Mouse (Mus musculus) thymus, postnatal 10 days (tissue): Measurements from ENCODE around the gene Irs1.

Experiments used
- DNase-seq, 2 experiments: peaks; one replicate each; pipeline ENCODE4 v3.0.0; 2021; ENCODE audit warnings: low spot score in 2 of 2

Gene Irs1

GRCm38 (mm10) chr1:82291151-82291797 is at the start of gene Irs1:
Gene Irs1 (minus strand): TSS chr1:82291416.
- no peak for DNase-seq

- DNase-seq = no peak
These were observed 43.3 kb upstream of the Irs1 start for GRCm38 (mm10) chr1:82334506-82334905.

- DNase-seq = no peak
These were observed 38.7 kb upstream of the Irs1 start for GRCm38 (mm10) chr1:82329954-82330247.

- no peak for DNase-seq
These were observed 38.2 kb upstream of the Irs1 start for GRCm38 (mm10) chr1:82329237-82329953.

- DNase-seq = no peak
These were observed 37.0 kb upstream of the Irs1 start for GRCm38 (mm10) chr1:82328033-82328775.

GRCm38 (mm10) chr1:82326120-82326519 is 34.9 kb upstream of the Irs1 start:
- DNase-seq = no peak

- DNase-seq = no peak
These were observed 33.0 kb upstream of the Irs1 start for GRCm38 (mm10) chr1:82324131-82324785.

GRCm38 (mm10) chr1:82321441-82321840 is 30.2 kb upstream of the Irs1 start:
- no peak for DNase-seq

- DNase-seq = no peak
These were observed 29.6 kb upstream of the Irs1 start for GRCm38 (mm10) chr1:82320864-82321263.

GRCm38 (mm10) chr1:82320456-82320855 is 29.2 kb upstream of the Irs1 start:
- DNase-seq = no peak

GRCm38 (mm10) chr1:82316746-82317126 is 25.5 kb upstream of the Irs1 start:
- DNase-seq = peak in 1 of 2 experiments; percentile 58

- peak; percentile 95 to 97 for DNase-seq
These were observed 25.0 kb upstream of the Irs1 start, which contains the start of gene Rhbdd1 for GRCm38 (mm10) chr1:82316111-82316745. Gene Rhbdd1 (plus strand): TSS chr1:82316452.

GRCm38 (mm10) chr1:82304483-82304882 is 13.3 kb upstream of the Irs1 start:
- DNase-seq = no peak

GRCm38 (mm10) chr1:82298586-82298985 is 7.4 kb upstream of the Irs1 start:
- no peak for DNase-seq

- DNase-seq = peak in 1 of 2 experiments; percentile 42
These were observed 2.9 kb upstream of the Irs1 start for GRCm38 (mm10) chr1:82294102-82294501.

- DNase-seq = peak; percentile 27 to 40
These were observed 1.6 kb upstream of the Irs1 start for GRCm38 (mm10) chr1:82292771-82293170.

GRCm38 (mm10) chr1:82291930-82292712 is 905 bp upstream of the Irs1 start:
- DNase-seq = no peak

GRCm38 (mm10) chr1:82290723-82291150 is 479 bp downstream of the Irs1 start:
- no peak for DNase-seq

- DNase-seq = no peak
These were observed 1.1 kb downstream of the Irs1 start for GRCm38 (mm10) chr1:82289990-82290681.
